Mouse (Mus musculus) ES-CJ7 (cell line): ENCODE measurements around the gene Megf11.
"Not testable (repeated sequence)": the region's sequence is repeated elsewhere in the genome, so short reads cannot be mapped to it uniquely, and the experiment has no call there.

ENCODE experiments used
- DNase-seq: peaks from one replicate; pipeline ENCODE4 v3.0.0; 2011; ENCODE audit warnings: low read depth, low spot score

Megf11 gene

DNA sequence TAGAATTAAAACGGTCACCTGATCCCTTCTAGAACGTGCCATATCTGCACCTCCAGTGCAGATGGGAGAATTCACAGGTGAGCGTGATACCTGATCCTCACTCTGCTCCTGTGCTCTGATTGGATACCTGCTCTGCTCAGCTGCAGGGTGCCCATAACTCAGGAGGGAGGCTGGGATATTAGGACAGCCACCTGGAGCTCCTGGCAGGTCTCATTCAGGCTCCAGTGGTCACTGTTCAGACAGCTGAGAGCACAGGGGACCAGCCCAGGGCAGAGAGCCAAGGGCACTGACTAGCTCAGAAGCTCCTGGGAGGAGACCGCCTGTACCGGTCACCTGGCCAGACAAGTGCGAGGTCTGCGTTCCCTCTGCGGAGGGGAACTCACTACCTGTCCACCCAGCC, 80.7 kb downstream of the Megf11 start:
- DNase-seq = no peak

- no peak for DNase-seq
Observed at GRCm38 (mm10) chr9:64466564-64466963, 81.1 kb downstream of the Megf11 start.

- DNase-seq = no peak
Observed at GRCm38 (mm10) chr9:64470806-64471205, 85.4 kb downstream of the Megf11 start.

GRCm38 (mm10) chr9:64471336-64471735, 85.9 kb downstream of the Megf11 start:
- DNase-seq = no peak

DNA sequence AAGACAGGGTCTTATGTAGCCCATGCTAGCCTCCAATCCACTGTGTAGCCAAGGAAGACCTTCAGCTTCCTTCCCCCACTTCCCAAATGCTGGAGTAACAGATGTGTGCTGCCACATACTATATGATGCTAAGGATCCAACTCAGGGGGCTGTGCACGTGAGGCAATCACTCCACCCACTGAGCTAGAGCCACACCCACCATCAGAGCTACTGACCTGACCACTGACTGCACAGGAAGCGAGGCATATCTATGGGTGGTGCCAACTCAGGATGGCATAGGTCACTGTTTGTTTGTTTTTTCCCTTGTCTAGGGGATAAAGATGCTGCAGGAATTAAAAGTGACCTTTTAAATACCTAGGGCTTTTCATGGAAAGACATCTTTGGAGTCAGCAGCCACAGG, 86.7 kb downstream of the Megf11 start:
- no peak for DNase-seq

DNA sequence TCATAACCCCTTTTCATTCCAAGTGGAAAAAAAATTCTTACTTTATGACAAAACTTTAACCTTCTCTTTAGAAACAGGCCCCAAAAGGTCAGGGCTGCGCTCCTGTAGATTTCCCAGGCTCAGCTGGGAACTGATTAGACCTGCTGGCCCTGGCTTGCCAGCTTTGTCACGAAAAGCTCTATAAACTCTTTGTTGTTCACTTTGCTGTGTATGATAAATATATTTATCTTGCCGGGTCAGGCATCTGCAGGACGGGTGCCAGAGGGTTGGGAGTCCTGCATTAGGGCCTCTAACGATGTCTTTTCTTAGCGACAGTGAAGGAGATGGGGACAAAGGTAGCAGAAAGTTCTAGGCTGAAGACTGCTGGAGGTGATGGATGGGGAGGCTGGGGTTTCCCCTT, 87.3 kb downstream of the Megf11 start:
- DNase-seq = no peak

GRCm38 (mm10) chr9:64473170-64473569, 87.7 kb downstream of the Megf11 start:
- no peak for DNase-seq

DNA sequence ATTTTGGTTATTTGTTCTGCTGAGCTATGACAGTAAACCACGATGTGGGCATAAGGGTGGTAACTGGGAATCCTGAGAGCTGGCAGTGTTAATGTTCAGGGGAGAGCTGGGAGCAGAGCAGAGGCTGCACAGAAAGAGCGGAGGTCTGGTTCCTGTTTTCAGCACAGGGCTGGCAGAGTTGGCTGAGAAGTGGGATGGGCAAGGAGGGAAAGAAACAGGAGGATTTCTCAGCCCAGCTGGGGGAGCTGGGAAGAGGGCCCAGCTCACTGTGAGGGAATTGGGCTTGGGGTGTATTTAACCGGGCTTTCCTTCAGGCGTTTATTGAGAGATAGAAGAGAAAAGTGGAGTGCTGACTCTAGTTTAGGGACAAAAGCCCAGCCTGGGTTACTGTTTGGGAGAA, 88.3 kb downstream of the Megf11 start:
- DNase-seq = no peak

GRCm38 (mm10) chr9:64474142-64474541, 88.7 kb downstream of the Megf11 start:
- DNase-seq = no peak

GRCm38 (mm10) chr9:64475942-64476341, 90.5 kb downstream of the Megf11 start:
- DNase-seq = no peak

GRCm38 (mm10) chr9:64477397-64477796, 92.0 kb downstream of the Megf11 start:
- DNase-seq = not testable (repeated sequence)

- no peak for DNase-seq
Observed at GRCm38 (mm10) chr9:64482126-64482525, 96.7 kb downstream of the Megf11 start.

- DNase-seq = no peak
Observed at GRCm38 (mm10) chr9:64487377-64487776, 102.0 kb downstream of the Megf11 start.

GRCm38 (mm10) chr9:64494647-64495046, 109.2 kb downstream of the Megf11 start:
- no peak for DNase-seq

GRCm38 (mm10) chr9:64498929-64499328, 113.5 kb downstream of the Megf11 start:
- DNase-seq = no peak

DNA sequence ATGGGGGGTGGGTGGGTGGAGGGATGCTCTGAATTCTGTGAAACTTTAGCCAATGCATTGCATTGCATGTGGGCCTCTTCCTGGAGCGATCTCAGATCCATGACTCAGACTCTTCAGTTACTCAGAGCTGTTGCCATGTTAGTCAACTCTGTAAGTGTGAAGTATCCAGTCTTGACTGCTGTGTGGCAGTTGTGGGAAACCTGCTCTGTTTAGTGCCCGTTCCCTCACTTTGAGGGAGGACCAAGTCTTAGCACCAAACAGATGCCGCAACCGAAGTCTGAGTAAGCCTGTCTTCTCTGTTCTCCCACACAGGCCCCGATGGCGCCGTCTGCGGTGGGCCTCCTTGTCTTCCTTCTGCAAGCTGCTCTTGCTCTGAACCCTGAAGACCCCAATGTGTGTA, 115.8 kb downstream of the Megf11 start:
- DNase-seq = no peak

- DNase-seq = no peak
Observed at GRCm38 (mm10) chr9:64503996-64504395, 118.6 kb downstream of the Megf11 start.

DNA sequence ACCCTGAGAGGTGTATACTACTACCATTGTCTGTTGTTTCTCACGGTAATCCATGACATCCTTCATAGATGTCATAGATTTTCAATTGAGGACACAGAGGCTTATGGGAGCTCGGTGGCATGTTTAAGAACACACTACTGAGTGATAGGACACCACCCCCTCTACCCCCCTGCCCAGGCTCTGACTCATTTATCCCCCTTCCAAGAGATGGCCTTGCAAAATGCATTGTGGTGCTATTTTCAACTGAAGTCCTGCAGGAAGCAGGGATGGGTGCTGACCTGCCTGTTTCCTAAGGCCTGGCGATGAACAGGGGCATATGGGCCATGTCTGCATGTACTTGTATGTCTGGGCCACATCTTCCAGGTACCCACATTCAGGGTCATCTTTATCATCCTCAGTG, 119.0 kb downstream of the Megf11 start:
- no peak for DNase-seq

DNA sequence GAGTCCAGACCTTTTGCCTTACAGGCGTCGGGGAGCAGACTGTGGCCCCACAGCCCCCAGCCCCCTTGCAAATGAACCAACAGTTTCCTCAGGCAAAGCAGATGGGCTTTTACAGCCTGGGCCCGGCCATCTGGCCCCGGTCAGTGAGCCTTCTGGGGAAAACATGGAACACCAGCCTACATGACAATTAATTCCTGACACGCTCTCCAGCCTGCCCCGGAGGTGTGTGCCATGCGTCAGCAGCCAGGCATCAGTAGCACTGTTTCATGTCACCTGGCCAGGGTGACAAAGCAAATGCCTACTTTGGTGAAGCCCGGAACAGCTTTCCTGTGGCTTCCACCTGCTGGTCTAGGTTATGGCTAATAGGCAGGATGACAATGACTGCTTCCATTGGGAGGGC, 119.5 kb downstream of the Megf11 start:
- DNase-seq = no peak

- DNase-seq = no peak
Observed at GRCm38 (mm10) chr9:64506440-64507206, 121.2 kb downstream of the Megf11 start.

DNA sequence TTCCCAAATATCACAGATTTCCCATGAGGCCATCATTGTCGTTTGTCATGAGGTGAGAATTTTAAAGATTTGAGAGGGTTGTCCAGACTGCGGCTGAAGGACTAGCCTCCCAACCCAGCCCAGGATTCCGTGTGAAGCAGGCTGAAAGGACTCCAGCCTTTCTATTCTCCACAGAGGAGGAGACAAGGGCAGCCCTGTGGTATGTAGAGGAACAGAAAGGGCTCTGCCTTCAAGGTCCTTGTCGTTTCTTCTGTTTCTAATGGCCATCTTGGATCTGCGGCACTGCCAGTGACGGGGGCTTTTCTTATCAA, 121.7 kb downstream of the Megf11 start:
- no peak for DNase-seq

DNA sequence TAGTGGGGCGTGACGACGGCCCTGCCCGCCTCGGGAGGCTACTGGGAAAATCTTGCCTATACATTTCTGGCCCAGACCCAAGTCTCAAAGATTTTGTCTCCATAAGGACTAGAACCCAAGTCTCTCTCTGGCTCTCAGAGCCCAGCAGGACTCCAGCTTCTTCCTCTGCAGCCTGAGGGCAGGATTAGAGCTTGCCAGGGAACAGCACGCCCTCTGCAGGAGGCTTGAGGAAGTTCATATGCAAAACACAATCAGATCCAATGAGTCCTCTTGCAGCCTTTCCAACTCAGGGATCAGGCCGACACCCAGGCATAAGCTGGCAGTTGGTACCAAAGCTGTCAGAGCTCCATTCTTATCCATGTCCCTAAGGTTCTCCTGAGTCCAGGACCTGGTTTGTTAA, 122.6 kb downstream of the Megf11 start:
- DNase-seq = peak; percentile 71

GRCm38 (mm10) chr9:64514826-64515225, 129.4 kb downstream of the Megf11 start:
- DNase-seq = peak; percentile 17
